Mouse (Mus musculus): ENCODE data around the gene Gm10128. TPM values are rescaled to one million over a fixed set of nuclear protein-coding genes. Genes with fewer than 3 reads are reported as not detected.
"Not testable (repeated sequence)": the region's sequence is repeated elsewhere in the genome, so short reads cannot be mapped to it uniquely, and the experiment has no call there.

Gm10128 gene
- total RNA-seq (2015; ENCODE audit: low replicate concordance) (not detected in 2 replicates), total RNA-seq (2017; ENCODE audit: low replicate concordance) (not detected in 2 replicates)

DNA sequence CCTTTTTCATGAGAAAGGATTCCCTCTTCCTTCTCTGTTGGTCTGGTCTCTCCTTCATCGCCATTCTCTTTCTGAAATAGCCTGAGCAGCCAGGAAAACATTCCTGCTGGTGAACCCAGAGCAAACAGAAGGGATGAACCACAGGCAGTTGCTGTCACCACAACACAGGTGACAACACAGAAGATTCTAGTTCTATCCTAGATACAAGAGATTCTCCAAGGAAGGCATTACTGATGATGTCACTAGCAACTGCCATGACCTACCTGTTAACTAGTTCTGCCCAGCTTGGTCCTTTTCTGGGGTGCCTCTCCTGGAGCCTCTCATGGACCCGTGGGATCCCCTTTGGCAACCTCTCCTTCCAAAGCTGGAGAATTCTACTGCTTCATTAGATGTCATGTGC, at the start of gene Gm10128:
Gene Gm10128, minus strand, starts transcription at position 101 of the 400 bp plus-strand sequence.
- ATAC-seq (replicated peaks; ENCODE audit: low FRiP score, poor library complexity, severe bottlenecking): not testable (repeated sequence)

DNA sequence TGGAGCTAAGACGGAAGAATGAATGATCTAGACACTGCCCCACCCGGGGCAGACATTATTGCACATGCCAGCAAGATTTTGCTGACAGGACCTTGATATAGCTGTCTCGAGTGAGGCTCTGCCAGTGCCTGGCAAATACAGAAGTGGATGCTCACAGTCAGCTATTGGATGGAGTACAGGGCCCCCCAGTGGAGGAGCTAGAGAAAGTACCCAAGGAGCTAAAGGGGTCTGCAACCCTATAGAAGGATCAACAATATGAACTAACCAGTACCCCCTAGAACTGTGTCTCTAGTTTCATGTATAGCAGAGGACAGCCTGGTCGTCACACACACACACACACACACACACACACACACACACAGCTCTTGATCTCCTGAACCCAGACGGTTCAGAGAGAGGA, 37.4 kb upstream of the Gm10128 start:
- not testable (repeated sequence) for ATAC-seq (replicated peaks; ENCODE audit: low FRiP score, poor library complexity, severe bottlenecking)

DNA sequence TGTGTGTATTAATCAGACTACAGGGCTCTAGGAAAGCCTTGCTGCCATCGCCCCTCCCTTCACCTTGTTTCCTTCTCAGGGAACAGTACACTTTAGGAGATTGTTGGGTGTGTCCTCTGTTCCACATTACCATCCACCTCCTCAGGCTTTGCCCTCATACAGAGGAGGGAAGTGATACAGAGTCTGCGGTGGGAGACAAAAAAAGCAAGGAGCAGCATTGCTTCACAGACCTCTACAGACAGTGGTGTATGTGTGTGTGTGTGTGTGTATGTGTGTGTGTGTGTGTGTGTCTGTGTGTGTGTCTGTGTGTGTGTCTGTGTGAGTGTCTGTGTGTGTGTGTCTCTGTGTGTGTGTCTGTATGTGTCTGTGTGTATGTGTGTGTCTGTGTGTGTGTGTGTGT, 18.7 kb upstream of the Gm10128 start:
- ATAC-seq (replicated peaks; ENCODE audit: low FRiP score, poor library complexity, severe bottlenecking): not testable (repeated sequence)

DNA sequence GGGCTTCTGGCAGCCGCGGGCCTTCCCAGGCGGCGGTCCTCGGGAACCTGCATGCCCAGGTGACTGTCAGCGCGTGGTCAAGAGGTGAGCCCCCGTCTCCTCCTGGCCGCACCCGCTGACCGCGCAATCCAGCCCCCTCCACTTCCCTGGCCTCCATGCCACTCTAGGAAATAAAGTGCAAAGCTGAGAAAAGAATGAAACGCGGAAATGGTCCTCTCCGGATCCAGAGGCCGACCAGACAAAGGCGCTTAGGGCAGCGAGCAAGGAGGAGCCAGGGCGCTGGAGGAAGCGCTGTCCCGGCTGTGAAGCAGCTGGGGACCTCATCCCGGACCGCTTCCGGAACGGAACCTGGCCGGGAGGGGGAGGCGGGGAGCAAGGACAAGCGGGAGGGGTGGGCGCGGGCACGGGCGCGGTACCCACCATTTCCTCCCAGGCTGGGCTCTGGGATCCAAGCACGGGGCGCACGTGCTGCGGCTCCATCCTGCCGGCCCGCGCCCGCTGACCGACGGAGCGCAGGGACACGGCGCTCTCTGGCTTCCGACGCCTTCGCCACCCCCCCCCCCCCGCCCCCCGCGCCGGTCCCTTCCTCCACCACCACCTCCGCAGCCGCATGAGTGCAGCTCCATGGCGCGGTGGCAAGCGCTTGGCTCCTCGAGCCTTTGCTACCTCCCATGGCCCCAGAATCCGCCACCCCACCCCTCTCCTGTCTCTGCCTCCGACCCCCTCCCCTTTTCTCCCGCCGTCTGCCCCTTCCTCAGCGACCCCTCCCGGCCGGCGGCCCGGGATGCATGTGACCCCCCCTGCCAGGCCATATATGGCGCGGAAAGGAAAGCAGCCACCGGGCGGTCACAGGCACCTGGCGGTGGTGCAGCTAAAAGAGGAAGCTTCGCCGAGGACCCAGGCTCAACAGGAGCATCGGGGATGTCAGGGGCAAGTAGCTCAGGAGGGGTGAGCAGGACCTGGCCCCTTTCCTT, 14.6 kb upstream of the Gm10128 start:
- not testable (repeated sequence) for ATAC-seq (replicated peaks; ENCODE audit: low FRiP score, poor library complexity, severe bottlenecking)

DNA sequence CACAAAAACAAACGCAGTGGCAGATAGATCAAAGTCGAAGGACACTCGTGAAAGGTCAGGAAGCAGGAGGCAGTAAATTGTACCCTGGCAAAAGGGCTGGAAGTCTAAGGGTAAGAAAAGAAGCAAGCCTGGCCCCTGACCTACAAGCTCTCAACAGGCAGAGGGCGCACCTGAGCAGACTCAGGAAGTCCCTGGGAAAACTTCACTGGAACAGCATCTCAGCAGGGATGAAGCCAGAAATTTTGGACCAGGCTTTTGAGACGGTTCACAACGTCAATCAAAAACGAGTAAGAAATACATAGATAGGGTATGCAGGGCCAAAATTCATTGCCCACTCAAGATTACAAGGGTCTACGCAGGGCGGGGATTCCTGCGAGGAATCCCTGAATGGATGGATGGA, 13.7 kb upstream of the Gm10128 start:
- ATAC-seq (replicated peaks; ENCODE audit: low FRiP score, poor library complexity, severe bottlenecking): not testable (repeated sequence)

DNA sequence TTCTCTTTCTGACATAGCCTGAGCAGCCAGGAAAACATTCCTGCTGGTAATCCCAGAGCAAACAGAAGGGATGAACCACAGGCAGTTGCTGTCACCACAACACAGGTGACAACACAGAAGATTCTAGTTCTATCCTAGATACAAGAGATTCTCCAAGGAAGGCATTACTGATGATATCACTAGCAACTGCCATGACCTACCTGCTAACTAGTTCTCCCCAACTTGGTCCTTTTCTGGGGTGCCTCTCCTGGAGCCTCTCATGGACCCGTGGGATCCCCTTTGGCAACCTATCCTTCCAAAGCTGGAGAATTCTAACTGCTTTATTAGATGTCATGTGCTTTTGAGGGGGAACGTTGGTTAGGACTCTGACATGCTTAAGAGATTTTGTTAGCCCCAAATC, 48.3 kb downstream of the Gm10128 start, which contains the start of gene Gm10338:
Gene Gm10338, minus strand, starts transcription at position 101 of the 400 bp plus-strand sequence.
- ATAC-seq (replicated peaks; ENCODE audit: low FRiP score, poor library complexity, severe bottlenecking): not testable (repeated sequence)

Other genes starting within 250 kb of the Gm10128 start
- not detected in 2 replicates for gene Gm3755, start 193.1 kb downstream of the Gm10128 start, total RNA-seq (2015; ENCODE audit: low replicate concordance)
- not detected in 2 replicates for gene Gm3755, start 193.1 kb downstream of the Gm10128 start, total RNA-seq (2017; ENCODE audit: low replicate concordance)
- not detected in 2 replicates for gene Gm3752, start 160.2 kb downstream of the Gm10128 start, total RNA-seq (2015; ENCODE audit: low replicate concordance)
- gene Gm3752, start 160.2 kb downstream of the Gm10128 start, total RNA-seq (2017; ENCODE audit: low replicate concordance): 0.08 TPM in 1 of 2 replicates, not detected in the other
- gene Gm3558, start 75.4 kb downstream of the Gm10128 start, total RNA-seq (2015; ENCODE audit: low replicate concordance): not detected in 2 replicates
- gene Gm3558, start 75.4 kb downstream of the Gm10128 start, total RNA-seq (2017; ENCODE audit: low replicate concordance): not detected in 2 replicates
- gene Gm10338, start 48.4 kb downstream of the Gm10128 start, total RNA-seq (2015; ENCODE audit: low replicate concordance): not detected in 2 replicates
- gene Gm10338, start 48.4 kb downstream of the Gm10128 start, total RNA-seq (2017; ENCODE audit: low replicate concordance): not detected in 2 replicates
- not detected in 2 replicates for gene Gm26661, start 147.6 kb upstream of the Gm10128 start, total RNA-seq (2015; ENCODE audit: low replicate concordance)
- gene Gm26661, start 147.6 kb upstream of the Gm10128 start, total RNA-seq (2017; ENCODE audit: low replicate concordance): not detected in 2 replicates
- 1.4 and 1.7 TPM in 2 replicates for gene Flnb, start 174.0 kb upstream of the Gm10128 start, total RNA-seq (2015; ENCODE audit: low replicate concordance)
- gene Flnb, start 174.0 kb upstream of the Gm10128 start, total RNA-seq (2017; ENCODE audit: low replicate concordance): 0.64 and 1.2 TPM in 2 replicates